Mouse (Mus musculus): Measurements from ENCODE around the gene Mknk1.

The Mknk1 gene

GRCm38 (mm10) chr4:115846656-115847055 is 7.7 kb downstream of the Mknk1 start:
- in situ Hi-C loops (cut with MseI, MboI): no loop called here

GRCm38 (mm10) chr4:115847377-115847776 is 8.4 kb downstream of the Mknk1 start:
- in situ Hi-C loops (cut with MseI, MboI): no loop called here

- in situ Hi-C loops (cut with MseI, MboI): no loop called here
Measured at GRCm38 (mm10) chr4:115848083-115848482, 9.1 kb downstream of the Mknk1 start.

DNA sequence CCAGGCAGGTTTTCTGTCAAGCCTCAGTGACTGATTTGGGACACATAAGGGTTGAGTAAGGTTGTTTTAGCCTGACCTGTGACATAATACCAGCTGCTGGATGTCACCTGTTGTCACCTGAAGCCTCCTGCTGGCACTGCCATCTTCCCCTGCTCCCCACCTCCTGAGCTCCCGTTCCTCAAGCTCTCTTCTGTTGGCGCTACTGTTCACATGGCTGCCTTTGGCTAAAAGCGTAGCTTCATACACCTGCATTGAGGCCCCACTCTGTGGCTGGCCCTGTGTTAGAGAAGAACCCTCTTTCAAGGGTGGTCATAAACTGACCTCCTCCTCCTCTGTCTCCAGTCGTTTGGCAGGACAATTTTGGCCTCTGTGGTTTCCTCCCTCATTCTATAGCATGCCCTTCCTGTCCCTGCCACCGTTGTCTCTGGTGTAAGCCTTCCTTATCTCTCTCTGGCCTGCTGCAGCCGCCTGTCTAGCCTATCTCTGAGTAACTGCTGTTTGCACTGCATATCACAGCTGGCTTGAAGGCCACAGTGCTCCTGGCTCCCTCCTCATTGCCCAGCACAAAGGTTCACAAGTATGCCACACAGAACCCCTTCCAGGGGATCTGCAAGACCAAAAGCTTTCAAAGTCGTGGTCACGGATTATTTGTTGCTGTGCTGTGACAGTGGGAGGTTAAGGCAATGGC is 10.1 kb downstream of the Mknk1 start:
- in situ Hi-C loops (cut with MseI, MboI): no loop called here

GRCm38 (mm10) chr4:115850111-115850510 is 11.1 kb downstream of the Mknk1 start:
- in situ Hi-C loops (cut with MseI, MboI): no loop called here

DNA sequence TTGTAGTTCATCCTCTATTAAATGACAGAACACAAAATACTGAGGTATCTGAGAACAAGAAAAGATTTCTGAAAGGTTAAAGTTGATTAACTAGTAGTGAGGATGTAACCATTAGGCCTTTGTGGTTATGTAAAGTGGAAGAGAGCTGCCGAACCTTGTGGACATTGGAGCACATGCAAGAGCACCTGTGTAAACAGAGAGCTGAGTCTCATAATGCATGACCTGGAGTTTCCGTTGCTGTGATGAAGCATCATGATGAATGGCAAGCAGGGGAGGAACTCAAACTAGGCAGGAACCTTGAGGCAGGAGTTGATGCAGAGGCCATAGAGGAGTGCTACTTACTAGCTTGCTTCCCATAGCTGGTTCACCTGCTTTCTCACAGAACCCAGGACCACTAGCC is 11.6 kb downstream of the Mknk1 start:
- in situ Hi-C loops (cut with MseI, MboI): no loop called here

GRCm38 (mm10) chr4:115851569-115851968 is 12.6 kb downstream of the Mknk1 start:
- in situ Hi-C loops (cut with MseI, MboI): no loop called here

GRCm38 (mm10) chr4:115855100-115855499 is 16.1 kb downstream of the Mknk1 start:
- in situ Hi-C loops (cut with MseI, MboI): no loop called here

DNA sequence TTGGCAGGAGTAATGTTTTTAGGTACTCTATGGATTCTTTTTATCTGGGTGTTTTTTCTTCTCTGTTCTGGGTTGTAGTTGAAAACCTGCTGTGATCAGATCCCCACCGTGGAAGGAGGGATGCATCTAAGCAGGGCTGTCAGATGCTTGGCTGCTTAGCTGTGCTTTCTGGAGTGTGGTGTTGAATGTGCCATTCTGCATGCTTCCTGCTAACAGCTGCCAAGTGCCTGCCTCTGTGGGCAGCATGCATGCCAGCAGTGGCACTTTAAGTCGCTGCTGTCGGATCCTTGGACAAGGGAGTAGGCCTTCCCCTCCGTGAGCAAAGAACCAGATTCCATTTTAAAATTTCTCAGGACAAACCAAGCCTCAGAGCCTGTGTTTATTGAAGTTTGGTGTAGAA is 16.6 kb downstream of the Mknk1 start:
- in situ Hi-C loops (cut with MseI, MboI): no loop called here

GRCm38 (mm10) chr4:115856282-115856681 is 17.3 kb downstream of the Mknk1 start:
- in situ Hi-C loops (cut with MseI, MboI): no loop called here

GRCm38 (mm10) chr4:115857293-115857883 is 18.4 kb downstream of the Mknk1 start:
- in situ Hi-C loops (cut with MseI, MboI): no loop called here

- in situ Hi-C loops (cut with MseI, MboI): no loop called here
Measured at GRCm38 (mm10) chr4:115863352-115863751, 24.4 kb downstream of the Mknk1 start.

- in situ Hi-C loops (cut with MseI, MboI): no loop called here
Measured at GRCm38 (mm10) chr4:115863880-115864279, 24.9 kb downstream of the Mknk1 start.

DNA sequence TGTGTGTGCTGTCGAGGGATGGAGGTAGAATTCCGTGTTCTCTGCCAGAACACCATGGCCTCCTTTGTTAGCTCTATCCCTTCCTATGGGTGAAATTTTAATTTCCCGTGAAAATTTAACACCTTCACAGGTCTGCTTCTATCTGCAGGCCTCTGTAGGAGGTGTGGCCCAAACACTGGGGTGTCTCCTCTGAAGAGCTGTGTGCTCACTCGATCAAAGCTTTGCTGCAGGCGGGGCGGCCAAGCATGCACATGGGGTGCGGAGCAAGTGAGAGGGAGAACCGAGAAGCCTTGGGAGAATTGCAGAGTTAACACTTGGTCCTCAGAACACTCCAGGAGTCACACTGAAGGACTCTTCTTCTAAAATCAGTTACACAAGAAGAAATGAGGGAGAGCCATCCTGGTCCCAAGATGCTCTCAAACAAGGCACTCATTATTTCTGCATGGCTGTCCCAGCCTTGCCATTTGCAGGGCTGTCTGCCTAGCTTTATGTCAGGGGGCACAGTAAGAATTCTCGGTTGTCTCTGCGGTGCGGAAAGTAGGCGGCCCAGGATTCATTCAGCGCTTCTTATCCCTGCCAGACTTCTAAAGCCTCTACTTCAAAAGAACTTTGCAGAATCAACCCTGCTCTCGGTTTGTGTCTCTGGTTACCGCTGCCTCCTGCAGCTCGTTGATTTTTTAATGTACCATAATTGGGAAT is 30.7 kb downstream of the Mknk1 start:
- in situ Hi-C loops (cut with MseI, MboI): no loop called here

DNA sequence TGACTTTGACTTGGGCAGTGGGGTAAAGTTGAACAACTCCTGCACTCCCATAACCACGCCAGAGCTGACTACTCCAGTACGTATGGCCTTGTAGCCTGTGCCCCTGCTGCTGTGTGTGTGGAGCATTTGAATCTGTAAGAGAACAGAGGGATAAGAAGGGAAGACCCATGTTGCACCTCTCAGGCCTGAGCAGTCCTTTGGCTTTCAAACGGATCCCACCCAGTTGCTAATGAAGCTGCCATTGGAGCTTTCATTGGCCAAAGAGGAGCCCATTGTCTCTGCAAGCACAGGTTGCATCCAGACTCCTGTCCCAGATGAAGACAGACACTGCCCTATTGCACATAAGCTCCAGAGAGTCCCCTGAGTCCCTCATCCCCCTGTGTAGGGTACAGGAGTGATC is 34.2 kb downstream of the Mknk1 start:
- in situ Hi-C loops (cut with MseI, MboI): no loop called here

DNA sequence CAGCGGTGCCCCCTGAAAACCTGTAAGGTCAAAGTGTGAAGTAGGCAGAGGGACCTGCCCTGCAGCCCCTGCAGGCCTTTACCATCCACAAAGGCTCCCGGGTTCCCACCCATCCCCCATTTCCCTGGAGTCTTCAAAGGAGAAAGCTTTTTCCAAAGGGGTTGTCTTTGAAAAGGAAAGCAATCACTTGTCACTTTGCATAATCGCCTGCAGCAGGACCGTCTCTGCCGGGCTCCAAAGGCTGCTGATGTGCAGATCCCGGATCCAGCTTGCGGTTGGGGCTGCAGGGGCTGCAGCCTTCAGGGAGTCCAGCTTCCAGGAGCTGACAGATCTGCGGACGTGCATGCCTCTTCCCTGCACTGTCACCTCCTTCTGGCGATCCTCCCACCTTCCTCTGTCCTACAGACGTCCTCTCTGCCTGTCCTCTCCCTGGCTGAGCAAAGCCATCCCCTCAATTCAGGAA is 39.2 kb downstream of the Mknk1 start:
- in situ Hi-C loops (cut with MseI, MboI): no loop called here

GRCm38 (mm10) chr4:115878828-115879227 is 39.8 kb downstream of the Mknk1 start:
- in situ Hi-C loops (cut with MseI, MboI): no loop called here

GRCm38 (mm10) chr4:115881183-115881582 is 42.2 kb downstream of the Mknk1 start:
- in situ Hi-C loops (cut with MseI, MboI): no loop called here

- in situ Hi-C loops (cut with MseI, MboI): no loop called here
Measured at GRCm38 (mm10) chr4:115882195-115882594, 43.2 kb downstream of the Mknk1 start.

DNA sequence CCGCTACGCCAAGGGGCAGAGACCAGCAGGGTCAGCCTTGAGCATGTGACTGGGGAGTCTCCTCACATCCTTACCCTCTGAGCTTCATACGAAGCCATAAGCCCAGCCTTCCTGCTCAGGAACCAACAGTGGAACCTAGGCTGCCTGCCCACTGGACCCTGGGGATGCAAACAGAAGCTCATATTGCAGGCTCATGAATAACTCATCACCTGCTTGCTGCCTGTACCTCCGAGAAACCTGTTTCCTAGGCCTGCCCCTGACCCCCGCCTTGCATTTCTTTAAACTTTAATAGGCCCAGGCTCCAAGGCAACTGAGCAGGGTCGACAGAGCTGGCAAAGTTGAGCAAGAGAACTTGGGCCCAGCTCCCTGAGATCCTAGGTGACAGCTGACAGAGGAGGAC is 45.0 kb downstream of the Mknk1 start, which contains the start of gene Kncn:
Kncn (plus strand) TSS at position 379 of the 400 bp plus-strand sequence.
- in situ Hi-C loops (cut with MseI, MboI): no loop called here

DNA sequence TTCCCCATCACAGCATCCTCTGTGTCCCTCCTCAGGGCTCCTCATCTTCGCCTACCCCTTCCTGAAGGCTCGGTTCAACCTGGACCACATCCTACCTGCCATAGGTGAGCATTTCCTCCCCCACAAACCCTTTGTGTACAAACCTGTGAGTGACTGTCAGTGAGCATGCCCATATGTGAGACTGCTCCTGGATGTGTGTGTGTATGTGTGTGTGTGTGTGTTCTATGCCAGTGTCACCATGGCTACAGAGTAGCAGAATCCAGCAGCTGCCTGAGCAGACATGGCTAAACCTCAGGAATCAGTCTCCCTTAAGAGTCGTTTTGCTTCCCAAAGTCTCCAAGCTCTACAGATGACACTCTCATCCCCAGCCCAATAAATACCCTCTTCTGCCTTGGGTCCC is 46.8 kb downstream of the Mknk1 start:
- in situ Hi-C loops (cut with MseI, MboI): no loop called here

DNA sequence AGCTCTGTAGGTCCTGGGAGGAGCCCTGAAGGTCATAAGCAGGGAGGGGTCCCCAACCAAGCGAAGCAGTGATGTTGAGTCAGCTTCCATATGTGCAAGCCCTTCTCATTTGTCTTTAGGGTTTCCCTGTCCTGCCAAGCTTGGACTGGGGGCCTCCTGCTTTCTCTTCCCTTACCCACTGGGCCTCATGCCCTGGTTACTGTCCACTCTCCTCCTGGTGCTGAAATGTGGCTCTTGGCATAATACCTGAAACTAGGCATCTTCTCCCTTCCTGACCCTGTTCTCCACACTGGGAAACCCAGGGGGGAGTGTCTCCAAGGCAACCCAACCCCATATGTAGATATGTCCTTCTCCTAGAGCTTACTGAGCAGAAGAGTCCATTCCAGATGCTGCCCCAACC is 47.9 kb downstream of the Mknk1 start:
- in situ Hi-C loops (cut with MseI, MboI): no loop called here

- in situ Hi-C loops (cut with MseI, MboI): no loop called here
Measured at GRCm38 (mm10) chr4:115890066-115890465, 51.1 kb downstream of the Mknk1 start.
